Mouse (Mus musculus): ENCODE results near the gene Tmeff2. TPM values are rescaled to one million over a fixed set of nuclear protein-coding genes. Genes with fewer than 3 reads are reported as not detected.

Tmeff2 gene
- total RNA-seq, 2 experiments from 2014 or later: 0.39 to 0.69 TPM

DNA sequence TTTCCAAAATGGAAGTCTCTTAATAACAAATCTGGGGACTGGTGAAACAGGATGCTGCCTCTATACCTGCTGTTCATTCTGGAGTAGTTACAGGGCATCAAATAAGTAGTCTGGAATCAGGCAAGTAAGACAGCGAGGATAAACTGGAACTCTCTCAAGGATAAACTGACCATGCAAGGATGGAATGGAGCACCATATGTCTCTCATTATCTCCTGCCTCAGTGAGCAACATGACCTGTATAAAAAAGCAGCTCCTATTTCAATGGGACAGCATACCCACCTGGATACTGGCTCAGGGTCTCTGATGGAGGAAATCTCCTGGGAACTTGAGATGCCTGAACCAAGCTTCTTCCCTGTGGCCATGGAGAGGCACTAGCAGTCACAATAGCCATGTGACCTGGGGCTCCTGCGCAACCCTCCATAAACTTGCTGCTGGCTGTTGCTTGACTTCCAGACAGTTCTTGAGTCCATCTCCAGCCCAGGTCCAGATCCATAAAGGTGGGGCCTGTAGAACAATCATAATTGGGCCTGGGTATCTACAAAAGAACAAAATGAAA, 200.7 kb downstream of the Tmeff2 start:
- DNase-seq: no peak
- intact Hi-C loops (cut with DNase I): no loop called here

DNA sequence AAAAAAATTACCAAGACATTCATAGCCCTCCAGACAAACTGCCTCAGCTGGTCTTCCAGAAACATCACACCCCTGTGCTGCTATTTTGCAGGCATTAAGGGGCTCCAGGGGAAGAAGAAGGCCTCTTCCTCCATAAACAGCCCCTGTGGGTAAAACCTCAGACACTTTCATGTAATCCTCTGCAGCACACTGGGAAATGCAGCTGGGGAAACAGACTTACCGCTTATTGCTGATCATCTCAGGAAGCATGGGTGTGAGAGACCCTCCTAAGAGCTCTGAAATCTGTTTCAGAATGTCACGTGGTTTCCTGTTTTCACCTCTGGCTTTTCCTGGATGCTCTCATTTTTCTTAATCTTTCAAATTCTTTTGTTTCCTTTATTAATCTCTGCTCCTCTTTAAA, 204.3 kb downstream of the Tmeff2 start:
- no peak for DNase-seq
- intact Hi-C loops (cut with DNase I): loop anchor here (5.0 kb wide), 1 partner anchor 142 kb away; no protein-coding TSS in a partner anchor

DNA sequence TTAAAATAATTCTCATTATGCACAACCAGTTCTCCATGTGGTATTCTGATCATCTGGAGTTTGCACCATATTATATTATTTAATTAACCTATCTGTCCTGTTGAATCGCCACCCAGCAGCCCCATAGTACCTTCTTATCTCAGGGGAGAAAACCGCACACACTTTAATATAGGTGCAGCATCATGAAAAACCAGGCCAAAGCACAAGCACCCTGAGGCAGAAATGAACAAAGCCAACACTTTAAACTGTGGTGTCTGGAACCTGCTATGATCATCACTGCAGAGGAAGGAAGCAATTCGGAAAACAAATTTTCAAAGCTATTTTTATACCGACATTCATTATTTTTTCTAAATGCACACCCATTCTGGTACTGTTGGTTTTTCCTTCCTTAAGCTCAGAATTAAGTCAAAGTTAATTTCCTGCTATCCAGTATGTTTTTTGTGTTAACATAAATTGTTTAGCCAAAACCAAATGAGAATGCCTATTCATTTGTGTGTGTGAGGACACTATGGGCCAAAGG, 206.0 kb downstream of the Tmeff2 start:
- no peak for DNase-seq
- intact Hi-C loops (cut with DNase I): loop anchor here (2.0 to 5.0 kb wide), 2 partner anchors 28 to 144 kb away; no protein-coding TSS in a partner anchor

DNA sequence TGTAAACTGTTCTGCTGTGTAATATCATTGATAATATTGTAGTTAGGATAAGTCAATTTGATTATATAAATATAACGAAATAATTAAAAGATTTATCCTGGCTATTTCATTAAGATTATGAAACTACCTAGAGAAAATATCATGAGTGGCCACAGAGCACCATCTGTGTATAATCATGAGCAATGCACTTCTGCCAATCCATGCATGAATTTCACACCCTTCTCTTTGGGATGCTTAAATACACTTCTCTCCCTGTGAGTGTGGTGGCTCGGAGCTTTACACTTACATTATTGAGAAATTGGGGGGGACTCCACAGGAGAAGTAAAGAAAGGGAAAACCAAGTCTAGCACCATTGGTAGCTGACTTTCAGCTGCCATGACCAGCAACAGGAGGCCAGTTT, 206.9 kb downstream of the Tmeff2 start:
- DNase-seq: no peak
- intact Hi-C loops (cut with DNase I): loop anchor here (2.0 to 5.0 kb wide), 2 partner anchors 28 to 145 kb away; no protein-coding TSS in a partner anchor

DNA sequence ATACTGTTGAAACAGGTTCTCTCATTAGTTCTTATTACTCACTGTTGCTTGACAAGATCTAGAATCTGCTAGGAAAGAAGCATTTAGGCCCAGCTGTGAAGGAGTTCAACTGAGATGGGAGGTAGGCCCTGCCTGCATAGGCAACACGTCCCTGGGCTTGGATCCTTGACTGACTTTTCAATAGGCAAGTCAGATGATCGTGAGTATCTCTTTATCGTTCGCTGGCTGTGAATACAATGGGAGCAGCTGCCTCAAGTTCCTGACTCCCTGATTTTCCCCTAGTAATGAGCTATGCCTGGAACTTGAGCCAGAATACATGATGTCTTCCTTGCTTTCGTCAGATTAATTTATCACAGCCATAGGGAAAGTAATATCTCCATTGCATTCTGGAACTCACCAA, 214.3 kb downstream of the Tmeff2 start:
- no peak for DNase-seq
- intact Hi-C loops (cut with DNase I): no loop called here

DNA sequence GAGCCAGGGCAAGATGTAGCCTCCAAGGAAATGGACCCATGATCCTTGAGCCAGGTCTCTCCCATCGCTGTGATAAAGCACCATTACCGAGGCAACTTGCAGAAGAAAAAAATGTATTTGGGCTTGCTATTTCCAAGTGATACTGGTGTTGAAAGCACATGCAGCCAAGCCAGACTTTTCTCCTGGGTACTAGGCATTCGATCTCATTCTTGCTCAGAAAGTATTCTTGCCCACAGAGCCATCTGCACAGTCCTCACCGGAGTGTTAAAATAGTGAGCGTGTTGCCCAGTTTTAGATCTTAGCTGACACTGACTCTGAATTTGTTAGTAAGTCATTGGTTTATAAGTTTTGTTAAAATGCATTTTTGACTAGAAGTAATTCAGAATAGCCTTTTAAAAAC, 215.3 kb downstream of the Tmeff2 start:
- intact Hi-C loops (cut with DNase I): no loop called here
- DNase-seq: no peak

DNA sequence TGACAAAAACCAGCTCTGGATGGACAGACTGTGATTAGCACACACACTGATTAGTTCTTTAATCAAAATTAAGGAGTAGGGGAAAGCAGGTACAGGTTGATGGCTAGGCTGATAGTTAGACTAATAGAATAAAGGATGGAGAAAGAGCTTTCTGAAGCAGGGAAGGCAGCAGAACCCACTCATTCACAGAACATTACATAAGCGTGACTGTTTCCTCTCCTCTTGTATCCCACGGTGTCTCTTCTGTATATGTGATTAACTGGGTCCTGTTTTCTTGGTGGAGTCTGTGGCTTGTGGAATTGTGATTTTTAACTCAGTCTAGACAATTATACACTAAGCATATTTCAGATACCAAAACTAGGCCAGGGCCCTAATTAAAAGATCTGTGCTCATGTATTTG, 217.4 kb downstream of the Tmeff2 start:
- intact Hi-C loops (cut with DNase I): no loop called here
- DNase-seq: no peak

DNA sequence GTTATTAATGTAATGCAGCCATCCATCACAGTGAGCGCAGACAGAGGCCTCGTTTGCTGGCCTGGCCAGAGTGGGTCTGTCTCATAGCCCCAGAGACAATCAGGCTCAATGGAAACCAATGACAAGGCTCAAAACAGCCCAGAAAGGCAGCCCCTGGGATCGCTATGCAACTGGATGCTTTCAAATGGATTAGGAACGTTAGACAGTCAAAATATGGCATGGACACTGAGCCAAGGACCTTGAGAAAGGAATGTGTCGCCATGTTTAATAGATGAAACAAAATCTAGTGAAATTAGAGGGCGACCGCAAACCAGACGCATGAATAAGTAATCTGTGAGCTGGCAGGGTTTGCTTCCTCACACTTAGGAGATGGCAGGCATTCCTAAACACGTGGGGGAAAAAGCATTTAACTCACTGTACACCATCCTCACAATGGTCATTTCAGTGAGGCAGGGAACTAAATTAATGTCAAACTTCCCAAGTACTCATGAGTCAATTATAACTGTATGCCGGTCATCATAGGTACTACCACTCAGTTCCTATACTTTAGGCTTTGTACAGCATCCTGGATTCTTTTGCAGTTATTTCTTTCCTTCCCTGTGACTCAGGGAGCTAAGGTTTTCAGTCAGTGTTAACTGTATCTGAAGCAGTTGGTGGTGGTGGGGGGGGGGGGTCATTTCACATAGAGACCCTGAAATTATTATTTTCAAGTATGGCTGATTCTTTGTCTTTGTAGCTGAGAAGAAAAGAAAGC, 225.4 kb downstream of the Tmeff2 start:
- no peak for DNase-seq
- intact Hi-C loops (cut with DNase I): no loop called here

DNA sequence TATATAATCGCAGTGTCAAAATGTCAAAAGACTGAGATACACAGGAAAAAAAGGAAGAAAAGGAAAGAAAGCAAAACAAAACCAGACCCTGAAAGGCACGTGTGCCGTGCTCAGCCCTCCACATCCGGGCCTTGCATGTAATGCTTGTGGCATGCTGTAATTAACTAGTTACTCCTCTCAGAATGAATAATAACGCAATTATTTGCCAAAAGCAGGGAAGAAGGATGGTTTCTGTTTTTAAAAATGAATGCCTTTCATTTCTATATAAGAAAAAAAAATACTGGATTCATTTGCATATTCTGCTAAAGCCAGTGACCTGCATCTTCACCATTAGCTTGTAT, 225.9 kb downstream of the Tmeff2 start:
- DNase-seq: no peak
- intact Hi-C loops (cut with DNase I): no loop called here

DNA sequence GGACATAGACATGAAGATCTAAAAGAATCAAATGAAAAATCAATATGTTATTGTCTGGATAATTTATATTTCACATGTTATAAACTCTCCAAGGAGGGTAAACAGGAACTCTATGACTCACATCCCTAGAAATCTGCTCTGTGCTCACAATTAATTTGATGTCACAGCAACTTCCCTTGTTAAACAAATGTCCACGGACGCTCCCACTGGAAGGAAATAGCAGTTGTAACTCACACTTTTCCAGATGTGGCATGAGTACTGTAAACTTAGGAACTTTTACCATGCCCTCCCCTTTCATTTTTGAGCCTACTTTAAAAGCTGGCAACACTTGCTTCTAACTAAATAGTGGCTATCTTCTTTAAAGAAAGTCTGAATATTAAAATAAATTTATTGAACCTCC, 236.3 kb downstream of the Tmeff2 start:
- DNase-seq: no peak
- intact Hi-C loops (cut with DNase I): no loop called here

DNA sequence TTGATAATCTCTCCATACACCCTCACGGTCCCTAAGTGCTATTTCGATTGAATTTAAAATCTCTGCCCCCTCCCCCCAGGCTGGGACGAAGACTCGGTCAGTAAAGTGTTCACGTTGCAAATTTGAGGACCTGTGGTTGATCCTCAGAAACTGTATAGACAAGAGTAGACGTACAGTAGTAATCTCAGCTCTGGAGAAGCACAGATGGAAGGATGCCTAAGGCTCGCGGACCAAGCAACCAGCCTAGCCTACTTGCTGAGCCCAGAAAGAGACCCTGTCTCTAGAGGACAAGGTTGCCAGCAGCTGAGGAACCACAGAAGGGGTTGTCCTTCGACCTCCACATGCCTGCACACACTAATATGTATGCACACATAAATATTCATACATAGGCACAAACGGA, 239.2 kb downstream of the Tmeff2 start:
- intact Hi-C loops (cut with DNase I): loop anchor here (5.0 kb wide), 1 partner anchor 177 kb away; no protein-coding TSS in a partner anchor
- no peak for DNase-seq

DNA sequence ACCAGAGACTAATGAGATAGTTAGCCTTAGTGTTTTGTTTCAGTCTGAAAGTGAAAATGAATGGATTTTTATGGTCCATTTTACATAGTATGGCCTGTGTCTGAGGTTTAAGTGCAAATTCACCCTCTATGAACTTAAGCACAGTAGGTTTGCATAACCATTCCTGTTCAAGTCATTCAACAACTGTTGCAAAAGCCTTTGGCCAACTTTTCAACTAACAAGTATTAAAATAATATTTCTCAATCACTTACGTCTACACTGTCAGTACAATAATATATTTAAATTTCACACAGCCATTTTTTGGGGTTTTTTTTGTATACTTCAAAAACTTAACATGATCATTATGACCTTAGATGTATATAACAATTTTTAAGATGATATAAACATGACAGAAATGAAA, 240.9 kb downstream of the Tmeff2 start:
- DNase-seq: no peak

DNA sequence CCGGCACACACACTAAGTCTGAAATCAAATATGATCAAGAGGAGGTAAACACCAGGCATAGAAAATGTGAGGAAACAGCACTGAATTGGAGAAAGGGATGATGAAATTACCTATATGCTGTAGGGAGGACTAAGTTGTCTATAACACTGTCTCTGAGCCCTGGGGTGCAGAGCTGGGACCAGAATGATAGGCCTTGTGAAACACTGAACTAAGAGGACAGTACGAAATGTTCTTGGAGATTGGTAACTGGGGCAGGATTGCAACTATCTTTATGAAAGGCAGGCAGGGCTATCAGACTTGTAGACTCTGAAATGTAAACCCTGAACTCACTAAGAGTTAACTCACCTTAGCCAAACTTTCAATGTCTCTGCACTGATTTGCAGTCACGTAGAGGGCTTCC, 242.3 kb downstream of the Tmeff2 start:
- no peak for DNase-seq
- intact Hi-C loops (cut with DNase I): loop anchor here (5.0 kb wide), 1 partner anchor 180 kb away; no protein-coding TSS in a partner anchor

More for the DNA sequence above, 240.9 kb downstream of the Tmeff2 start:
- intact Hi-C loops (cut with DNase I): loop anchor here (5.0 kb wide), 1 partner anchor 179 kb away; no protein-coding TSS in a partner anchor

DNA sequence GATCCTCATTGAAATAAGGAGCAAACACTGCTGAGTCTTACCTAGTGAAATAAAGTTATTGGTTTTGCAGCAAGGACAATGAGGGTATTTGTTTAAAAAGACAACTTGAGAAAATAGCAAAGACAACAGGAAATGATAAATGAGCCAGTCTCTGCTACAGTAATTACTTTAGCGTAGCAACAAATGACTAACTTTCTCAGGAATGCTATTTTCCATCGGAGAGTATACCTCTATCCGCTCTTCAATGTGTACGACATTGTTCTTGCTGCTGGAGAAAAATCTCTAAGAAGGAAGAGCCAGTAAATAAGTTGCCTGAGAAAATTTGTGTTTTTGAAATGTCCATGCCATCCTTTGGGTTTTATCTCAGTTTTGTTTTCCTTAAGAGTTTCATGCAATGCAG, 245.2 kb downstream of the Tmeff2 start:
- DNase-seq: no peak
- intact Hi-C loops (cut with DNase I): loop anchor here (5.0 kb wide), 2 partner anchors 122 to 187 kb away; no protein-coding TSS in a partner anchor

DNA sequence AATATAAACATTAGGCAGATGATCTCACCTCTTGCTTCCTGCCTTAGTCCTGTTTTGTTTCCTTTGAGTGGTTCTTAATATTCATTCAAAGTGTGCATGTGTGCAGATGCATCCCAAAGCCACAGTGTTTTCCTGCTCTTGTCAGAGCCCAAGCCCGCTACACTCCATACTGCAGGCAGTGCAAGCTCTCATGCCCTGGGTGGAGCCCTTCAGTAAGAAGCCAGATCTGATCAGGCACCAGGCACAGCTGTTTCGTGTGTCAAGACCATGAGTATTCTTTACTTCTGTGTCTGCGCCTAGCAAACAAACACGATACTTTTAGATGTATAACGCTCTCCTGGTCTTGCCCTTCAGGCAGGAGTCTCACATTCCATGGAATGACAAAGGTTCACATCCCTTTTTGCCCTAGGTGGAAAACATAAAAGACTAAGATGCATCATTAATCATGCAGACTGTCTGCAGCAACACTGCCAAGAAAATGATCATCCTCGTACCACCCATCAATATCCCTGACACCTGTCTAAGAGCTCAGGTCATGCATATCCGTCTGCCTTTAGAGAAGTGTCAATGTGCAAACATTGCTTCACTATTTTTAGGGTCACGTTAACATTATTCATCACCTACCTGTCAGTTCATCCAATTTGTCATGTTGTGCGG, 248.2 kb downstream of the Tmeff2 start:
- peak; percentile 24 to 50 for DNase-seq
- intact Hi-C loops (cut with DNase I): loop anchor here (5.0 kb wide), 2 partner anchors 119 to 184 kb away; no protein-coding TSS in a partner anchor

DNA sequence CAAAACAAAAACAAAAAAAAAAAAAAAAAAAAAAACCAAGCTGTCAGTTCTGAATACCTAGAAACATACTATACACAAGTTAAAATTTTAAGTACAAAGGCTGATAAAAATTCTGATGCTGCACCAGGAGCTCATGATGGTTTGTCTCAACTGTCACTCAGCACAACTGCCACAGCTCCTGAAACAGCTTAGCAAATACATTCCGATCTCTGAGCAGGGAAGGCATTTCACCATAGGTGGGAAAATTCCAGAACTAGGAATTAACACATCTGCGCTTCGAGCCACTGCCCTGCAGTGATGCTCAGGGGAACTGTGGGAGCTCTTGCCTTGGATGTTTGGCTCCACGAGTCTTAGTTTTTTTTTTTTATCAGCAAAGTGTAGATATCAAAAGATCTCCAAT, 249.0 kb downstream of the Tmeff2 start:
- intact Hi-C loops (cut with DNase I): loop anchor here (5.0 kb wide), 2 partner anchors 118 to 183 kb away; no protein-coding TSS in a partner anchor
- peak in 1 of 2 experiments; percentile 12 for DNase-seq

DNA sequence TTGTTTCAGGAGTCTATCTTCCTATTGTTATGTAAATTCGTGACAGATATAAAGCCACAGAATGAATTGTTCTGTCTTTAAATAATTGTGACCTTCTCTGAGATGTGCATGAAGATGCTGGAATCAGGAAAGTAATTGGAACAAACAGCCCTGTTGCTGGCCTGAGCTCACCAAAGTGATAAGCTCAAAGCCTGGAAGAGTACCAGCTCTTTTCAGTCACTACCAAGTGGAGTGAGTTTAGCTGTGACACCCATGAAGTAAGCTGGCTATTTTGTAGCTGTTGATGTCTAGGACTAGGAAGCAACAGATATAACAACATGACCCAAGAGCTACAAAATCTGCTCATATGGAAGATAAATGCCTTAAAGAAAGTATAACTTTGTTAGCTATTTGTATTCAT, 249.4 kb downstream of the Tmeff2 start:
- intact Hi-C loops (cut with DNase I): loop anchor here (2.0 to 5.0 kb wide), 4 partner anchors 47 to 182 kb away; no protein-coding TSS in a partner anchor
- DNase-seq: peak in 1 of 2 experiments; percentile 34

DNA sequence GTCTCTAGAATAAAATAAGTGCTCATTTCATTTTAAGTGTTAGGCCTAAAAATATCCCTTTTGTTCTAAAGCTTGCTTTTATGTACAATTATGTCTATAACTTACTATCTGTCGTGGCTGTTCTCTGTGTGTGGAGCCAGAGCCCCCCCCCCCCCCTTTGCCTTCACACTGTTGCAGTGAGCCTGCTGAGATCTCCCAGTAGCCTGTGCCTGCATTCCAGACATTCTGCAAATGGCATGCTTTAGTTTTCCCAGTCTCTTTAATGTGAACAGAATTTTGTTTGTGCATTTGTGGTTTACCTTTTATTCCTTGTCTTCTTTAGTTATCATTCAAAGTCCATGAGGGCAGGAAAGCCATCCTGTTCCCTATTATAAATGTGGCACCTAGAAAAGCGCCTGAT, 251.6 kb downstream of the Tmeff2 start:
- intact Hi-C loops (cut with DNase I): loop anchor here (5.0 kb wide), 1 partner anchor 45 kb away; no protein-coding TSS in a partner anchor
- DNase-seq: no peak

DNA sequence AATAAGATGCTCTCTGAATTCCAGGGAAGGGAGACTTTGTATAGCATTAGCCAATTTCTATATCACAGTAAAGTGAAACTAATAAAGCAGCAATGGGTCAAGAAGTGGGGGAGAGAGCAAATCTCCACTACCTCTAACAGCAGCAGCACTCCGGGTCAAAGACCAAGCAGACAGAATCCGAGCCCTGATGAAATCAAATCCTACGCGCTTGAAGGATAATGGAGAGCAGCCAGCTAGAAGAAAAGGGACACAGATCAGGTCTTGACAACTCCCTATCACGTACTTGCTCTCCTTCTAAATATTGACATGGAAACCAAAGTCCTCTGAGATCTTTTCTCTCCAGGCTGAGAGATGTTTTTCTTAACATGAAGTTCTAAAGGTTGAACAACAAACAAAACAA, 252.4 kb downstream of the Tmeff2 start:
- DNase-seq: peak in 1 of 2 experiments; percentile 14
- intact Hi-C loops (cut with DNase I): loop anchor here (5.0 kb wide), 1 partner anchor 44 kb away; no protein-coding TSS in a partner anchor

DNA sequence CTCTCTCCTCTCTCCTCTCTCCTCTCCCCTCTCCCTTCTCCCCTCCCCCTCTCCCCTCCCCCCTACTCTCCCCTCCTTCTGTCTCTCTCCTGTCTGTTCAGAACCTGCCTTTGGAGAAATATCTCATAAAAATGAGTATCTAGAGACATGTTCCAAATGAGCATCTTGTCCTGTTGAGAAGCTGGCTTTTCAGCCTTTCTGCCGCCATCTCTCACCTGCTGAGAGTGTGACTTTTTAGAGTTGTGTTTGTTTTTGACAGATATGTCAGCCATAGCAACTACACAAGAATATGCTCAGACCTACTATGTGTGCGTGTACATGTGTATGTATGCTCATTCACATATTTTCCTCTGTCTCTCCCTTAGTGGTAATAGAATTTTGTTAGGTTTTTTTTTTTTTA, 283.8 kb downstream of the Tmeff2 start:
- no peak for DNase-seq
- intact Hi-C loops (cut with DNase I): no loop called here

DNA sequence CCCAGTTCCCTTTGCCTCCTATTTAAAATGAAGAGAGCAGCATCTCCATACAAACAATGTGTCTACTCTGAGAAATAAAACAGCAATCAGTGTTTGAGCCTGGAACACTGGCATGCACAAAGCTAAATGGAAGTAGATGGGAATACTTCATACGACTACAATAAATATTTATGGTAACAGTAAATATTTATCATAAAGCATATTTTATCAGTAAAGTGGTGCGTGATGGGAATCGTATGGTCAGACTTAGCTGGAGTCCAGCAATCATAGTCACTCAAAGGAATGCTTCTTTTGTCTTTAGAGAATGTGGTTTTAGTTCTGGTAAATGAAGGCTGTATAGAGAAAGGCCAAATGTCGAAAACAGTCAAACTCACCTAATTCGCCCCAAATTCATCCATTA, 288.6 kb downstream of the Tmeff2 start:
- DNase-seq: no peak
- intact Hi-C loops (cut with DNase I): no loop called here
